Mouse (Mus musculus): ENCODE measurements around the gene Padi1. TPM values are rescaled to one million over a fixed set of nuclear protein-coding genes. Genes with fewer than 3 reads are reported as not detected.

Gene Padi1
- polyA plus RNA-seq, 1 experiment from 2014 or later, result 0.39 TPM

GRCm38 (mm10) chr4:140862036-140862650 is 16.6 kb upstream of the Padi1 start:
- 64% methylated on average over 11 of the region's 11 CpGs for WGBS
- ATAC-seq (ENCODE audit: insufficient number of reproducible peaks, insufficient read depth, low FRiP score, low TSS enrichment, low read depth), result no peak
- H3K4me3 ChIP-seq (replicated peaks), result no peak overlapping the region

GRCm38 (mm10) chr4:140860767-140861147 is 15.2 kb upstream of the Padi1 start:
- Histone ChIP-seq H3K4me1 (replicated peaks) (no peaks in the 10 kb centered on the region), H3K9ac (replicated peaks) (no peak overlapping the region), H3K4me3 (replicated peaks) (no peak overlapping the region), H3K9me3 (no peaks in the 10 kb centered on the region; the same call in 1 of the 2 replicates), H3K27ac (no peak overlapping the region), H3K27me3 (peaks cover 12% of the 10 kb centered on the region), H3K4me2 (no peak overlapping the region), H3K36me3 (no peaks in the 10 kb centered on the region)
- ATAC-seq (ENCODE audit: insufficient number of reproducible peaks, insufficient read depth, low FRiP score, low TSS enrichment, low read depth), result no peak
- 88% methylated on average over 7 of the region's 7 CpGs for WGBS

More at GRCm38 (mm10) chr4:140862036-140862650, 16.6 kb upstream of the Padi1 start:
- no peak overlapping the region for H3K9ac ChIP-seq (replicated peaks)
- H3K9me3 ChIP-seq, result no peaks in the 10 kb centered on the region; the same call in 1 of the 2 replicates
- no peaks in the 10 kb centered on the region for H3K36me3 ChIP-seq
- H3K27me3 ChIP-seq, result peaks cover 12% of the 10 kb centered on the region
- no peaks in the 10 kb centered on the region for H3K4me1 ChIP-seq (replicated peaks)
- H3K4me2 ChIP-seq, result no peak overlapping the region
- H3K27ac ChIP-seq, result no peak overlapping the region

GRCm38 (mm10) chr4:140860125-140860766 is 14.7 kb upstream of the Padi1 start:
- H3K9ac ChIP-seq (replicated peaks), result no peak overlapping the region
- no peaks in the 10 kb centered on the region for H3K4me1 ChIP-seq (replicated peaks)
- no peak for ATAC-seq (ENCODE audit: insufficient number of reproducible peaks, insufficient read depth, low FRiP score, low TSS enrichment, low read depth)
- no peak overlapping the region for H3K27ac ChIP-seq
- peaks cover 12% of the 10 kb centered on the region for H3K27me3 ChIP-seq
- no peaks in the 10 kb centered on the region for H3K36me3 ChIP-seq
- H3K4me3 ChIP-seq (replicated peaks), result no peak overlapping the region
- 54% methylated on average over 7 of the region's 7 CpGs for WGBS
- no peak overlapping the region for H3K4me2 ChIP-seq
- no peaks in the 10 kb centered on the region; the same call in 1 of the 2 replicates for H3K9me3 ChIP-seq

- no peaks in the 10 kb centered on the region for H3K4me1 ChIP-seq (replicated peaks)
- H3K27ac ChIP-seq, result no peak overlapping the region
- peaks cover 12% of the 10 kb centered on the region for H3K27me3 ChIP-seq
- H3K4me2 ChIP-seq, result no peak overlapping the region
- no peak overlapping the region for H3K9ac ChIP-seq (replicated peaks)
- H3K9me3 ChIP-seq, result no peaks in the 10 kb centered on the region; the same call in 1 of the 2 replicates
- no peak overlapping the region for H3K4me3 ChIP-seq (replicated peaks)
- ATAC-seq (ENCODE audit: insufficient number of reproducible peaks, insufficient read depth, low FRiP score, low TSS enrichment, low read depth), result no peak
- WGBS, result 85% methylated on average over 11 of the region's 11 CpGs
- no peaks in the 10 kb centered on the region for H3K36me3 ChIP-seq
Observed at GRCm38 (mm10) chr4:140859291-140859690, 13.7 kb upstream of the Padi1 start.

- 80% methylated on average over 7 of the region's 7 CpGs for WGBS
- Histone ChIP-seq H3K36me3 (no peaks in the 10 kb centered on the region), H3K9me3 (no peaks in the 10 kb centered on the region), H3K4me2 (no peak overlapping the region), H3K27ac (no peak overlapping the region), H3K9ac (replicated peaks) (no peak overlapping the region), H3K4me1 (replicated peaks) (no peaks in the 10 kb centered on the region; the same call in 1 of the 2 replicates), H3K27me3 (peaks cover 12% of the 10 kb centered on the region), H3K4me3 (replicated peaks) (no peak overlapping the region)
- no peak for ATAC-seq (ENCODE audit: insufficient number of reproducible peaks, insufficient read depth, low FRiP score, low TSS enrichment, low read depth)
Observed at GRCm38 (mm10) chr4:140857813-140858212, 12.2 kb upstream of the Padi1 start.

- Histone ChIP-seq H3K27ac (no peak overlapping the region), H3K9me3 (no peaks in the 10 kb centered on the region), H3K4me2 (no peak overlapping the region), H3K9ac (replicated peaks) (no peak overlapping the region), H3K27me3 (peaks cover 12% of the 10 kb centered on the region), H3K4me3 (replicated peaks) (no peak overlapping the region), H3K4me1 (replicated peaks) (no peaks in the 10 kb centered on the region; the same call in 1 of the 2 replicates), H3K36me3 (no peaks in the 10 kb centered on the region)
- no peak for ATAC-seq (ENCODE audit: insufficient number of reproducible peaks, insufficient read depth, low FRiP score, low TSS enrichment, low read depth)
- WGBS, result 84% methylated on average over 5 of the region's 5 CpGs
Observed at GRCm38 (mm10) chr4:140857041-140857440, 11.5 kb upstream of the Padi1 start.

- Histone ChIP-seq H3K4me2 (no peak overlapping the region), H3K4me1 (replicated peaks) (no peaks in the 10 kb centered on the region; the same call in 1 of the 2 replicates), H3K9ac (replicated peaks) (no peak overlapping the region), H3K36me3 (no peaks in the 10 kb centered on the region), H3K27ac (no peak overlapping the region), H3K27me3 (peaks cover 12% of the 10 kb centered on the region), H3K4me3 (replicated peaks) (no peak overlapping the region), H3K9me3 (no peaks in the 10 kb centered on the region)
- no peak for ATAC-seq (ENCODE audit: insufficient number of reproducible peaks, insufficient read depth, low FRiP score, low TSS enrichment, low read depth)
- 93% methylated on average over 7 of the region's 10 CpGs for WGBS
Observed at GRCm38 (mm10) chr4:140855151-140855550, 9.6 kb upstream of the Padi1 start.

GRCm38 (mm10) chr4:140854455-140854864 is 8.9 kb upstream of the Padi1 start:
- 68% methylated on average over 10 of the region's 10 CpGs for WGBS
- H3K4me1 ChIP-seq (replicated peaks), result no peaks in the 10 kb centered on the region; the same call in 1 of the 2 replicates
- H3K36me3 ChIP-seq, result no peaks in the 10 kb centered on the region
- H3K9ac ChIP-seq (replicated peaks), result no peak overlapping the region
- peaks cover 12% of the 10 kb centered on the region for H3K27me3 ChIP-seq
- no peak overlapping the region for H3K4me2 ChIP-seq
- no peak overlapping the region for H3K27ac ChIP-seq
- no peaks in the 10 kb centered on the region for H3K9me3 ChIP-seq
- no peak for ATAC-seq (ENCODE audit: insufficient number of reproducible peaks, insufficient read depth, low FRiP score, low TSS enrichment, low read depth)
- H3K4me3 ChIP-seq (replicated peaks), result no peak overlapping the region

- H3K4me2 ChIP-seq, result no peak overlapping the region
- no peak overlapping the region for H3K9ac ChIP-seq (replicated peaks)
- peaks cover 10% of the 10 kb centered on the region for H3K27me3 ChIP-seq
- WGBS, result 65% methylated on average over 8 of the region's 8 CpGs
- H3K36me3 ChIP-seq, result no peaks in the 10 kb centered on the region
- no peak overlapping the region for H3K4me3 ChIP-seq (replicated peaks)
- H3K9me3 ChIP-seq, result no peaks in the 10 kb centered on the region
- no peaks in the 10 kb centered on the region; the same call in 1 of the 2 replicates for H3K4me1 ChIP-seq (replicated peaks)
- no peak overlapping the region for H3K27ac ChIP-seq
- no peak for ATAC-seq (ENCODE audit: insufficient number of reproducible peaks, insufficient read depth, low FRiP score, low TSS enrichment, low read depth)
Observed at GRCm38 (mm10) chr4:140853626-140854025, 8.0 kb upstream of the Padi1 start.

- no peak overlapping the region for H3K9ac ChIP-seq (replicated peaks)
- H3K4me3 ChIP-seq (replicated peaks), result no peak overlapping the region
- no peak for ATAC-seq (ENCODE audit: insufficient number of reproducible peaks, insufficient read depth, low FRiP score, low TSS enrichment, low read depth)
- no peak overlapping the region for H3K4me2 ChIP-seq
- H3K27ac ChIP-seq, result no peak overlapping the region
- H3K27me3 ChIP-seq, result no peaks in the 10 kb centered on the region
- WGBS, result 89% methylated on average over 11 of the region's 11 CpGs
- H3K36me3 ChIP-seq, result no peaks in the 10 kb centered on the region
- no peaks in the 10 kb centered on the region for H3K9me3 ChIP-seq
- H3K4me1 ChIP-seq (replicated peaks), result peaks cover 9% of the 10 kb centered on the region
Observed at GRCm38 (mm10) chr4:140849310-140849709, 3.7 kb upstream of the Padi1 start.

- ATAC-seq (ENCODE audit: insufficient number of reproducible peaks, insufficient read depth, low FRiP score, low TSS enrichment, low read depth), result no peak
- Histone ChIP-seq H3K4me3 (replicated peaks) (no peak overlapping the region), H3K36me3 (no peaks in the 10 kb centered on the region), H3K9me3 (no peaks in the 10 kb centered on the region), H3K4me2 (no peak overlapping the region), H3K9ac (replicated peaks) (no peak overlapping the region), H3K4me1 (replicated peaks) (peaks cover 21% of the 10 kb centered on the region), H3K27me3 (no peaks in the 10 kb centered on the region), H3K27ac (no peak overlapping the region)
- WGBS, result 72% methylated on average over 4 of the region's 4 CpGs
Observed at GRCm38 (mm10) chr4:140844991-140845390, 587 bp downstream of the Padi1 start.

Data from limb, embryonic 12.5 days (tissue).